Mouse (Mus musculus) lung, adult 18-20 months (tissue): ENCODE measurements at regions not wholly inside any gene's neighbourhood (a gene's known extent, or its start where the extent isn't known, plus 50 kb on each side); places are given as distances from the start of the nearest gene placed in this dataset.
A peak's percentile ranks its signal among the peaks of the same experiment; 100 is the strongest.

Source experiments
- DNase-seq, 2 experiments: peaks; one replicate each; pipeline ENCODE4 v3.0.0; 2022; ENCODE audit warnings: mixed read lengths in 2 of 2

- DNase-seq = no peak
These were observed 55.9 kb upstream of the Fmod start for GRCm38 (mm10) chr1:133981185-133981584.

GRCm38 (mm10) chr1:133978271-133978988, 57.2 kb upstream of the Prelp start:
- peak; percentile 19 to 56 for DNase-seq

GRCm38 (mm10) chr1:133977260-133977659, 56.0 kb upstream of the Prelp start:
- peak; percentile 41 for DNase-seq

GRCm38 (mm10) chr1:133973801-133974200, 52.6 kb upstream of the Prelp start:
- no peak for DNase-seq

- DNase-seq = no peak
These were observed 50.1 kb upstream of the Prelp start for GRCm38 (mm10) chr1:133971290-133971689.
